ENCODE assay signal across 8 mouse cellular contexts in genomic region chr2:79086857-79087578, GRCm38 (mm10).
DNase-seq lines count a peak whose midpoint lies in the region; ATAC-seq and TF ChIP-seq lines count a peak whose summit lies in the region.

No protein-coding gene starts in this region.

- no peaks in the 10 kb centered on the region for H3K36me3 ChIP-seq in heart, embryonic 10.5 days
- no peaks in the 10 kb centered on the region for H3K36me3 ChIP-seq in lung, postnatal 0 days (ENCODE audit: insufficient read depth, low read length)

- DNase-seq in cerebellum, postnatal 14 days: peak; percentile 13 to 26
- DNase-seq in cerebellum, adult 8-10 months: no peak
- DNase-seq in 416B (ENCODE audit: low read depth): peak; percentile 7
- no peak for DNase-seq in heart, embryonic 10.5 days (ENCODE audit: low spot score)
- no peak for DNase-seq in lung, postnatal 0 days (ENCODE audit: low spot score)
- no peak for DNase-seq in adrenal gland, postnatal 36 days
- no peak for DNase-seq in adipocyte (ENCODE audit: low spot score)

- H3K4me2 ChIP-seq in lung, postnatal 0 days (replicated peaks; ENCODE audit: low read depth, low read length): peak overlapping the region; percentile 33

- H3K9me3 ChIP-seq in heart, embryonic 10.5 days: no peaks in the 10 kb centered on the region
- no peaks in the 10 kb centered on the region for H3K9me3 ChIP-seq in lung, postnatal 0 days (ENCODE audit: low read length)

- no peaks in the 10 kb centered on the region for H3K27me3 ChIP-seq in heart, embryonic 10.5 days (ENCODE audit: insufficient read depth, poor library complexity, severe bottlenecking)
- no peaks in the 10 kb centered on the region for H3K27me3 ChIP-seq in lung, postnatal 0 days (replicated peaks; ENCODE audit: insufficient read depth, low read length)

- no peak; the same call in 1 of the 2 replicates for TF ChIP-seq CTCF in lung, postnatal 0 days (IDR thresholded peaks at IDR 0.05)

- TF ChIP-seq EP300 in lung, postnatal 0 days (IDR thresholded peaks at IDR 0.05): no peak

- 55% methylated on average over 9 of the region's 9 CpGs for WGBS in heart, embryonic 10.5 days
- 58% methylated on average over 9 of the region's 9 CpGs for WGBS in lung, postnatal 0 days

- no peak overlapping the region; the same call in 1 of the 2 replicates for H3K9ac ChIP-seq in lung, postnatal 0 days (replicated peaks; ENCODE audit: low read depth)

- peak overlapping the region; percentile 5; the same call in 1 of the 2 replicates for H3K4me3 ChIP-seq in heart, embryonic 10.5 days
- peak overlapping the region; percentile 29 for H3K4me3 ChIP-seq in lung, postnatal 0 days (ENCODE audit: low read depth, low read length)

- no peak for ATAC-seq in lung, postnatal 0 days
- ATAC-seq in frontal cortex, adult (ENCODE audit: low TSS enrichment): no peak; the same call in 1 of the 2 replicates

- no peaks in the 10 kb centered on the region for H3K4me1 ChIP-seq in heart, embryonic 10.5 days
- no peaks in the 10 kb centered on the region for H3K4me1 ChIP-seq in lung, postnatal 0 days (ENCODE audit: insufficient read depth, low read depth, low read length)

- no peak overlapping the region for H3K27ac ChIP-seq in heart, embryonic 10.5 days
- H3K27ac ChIP-seq in lung, postnatal 0 days (ENCODE audit: low read length): no peak overlapping the region

Comparison
In these comparisons a context has a peak if more than half of its experiments do, and no peak if none do; other contexts are left out.
1. DNase-seq: peak in cerebellum, postnatal 14 days (2 of 2) and 416B (single experiment); none in cerebellum, adult 8-10 months (single experiment), heart, embryonic 10.5 days (single experiment), lung, postnatal 0 days (single experiment), adrenal gland, postnatal 36 days (0 of 2) and adipocyte (single experiment).